Mouse (Mus musculus): ENCODE results near the gene 9230112D13Rik. TPM values are rescaled to one million over a fixed set of nuclear protein-coding genes. Genes with fewer than 3 reads are reported as not detected.

Gene 9230112D13Rik
- total RNA-seq, 2 experiments from 2014 or later: not detected

DNA sequence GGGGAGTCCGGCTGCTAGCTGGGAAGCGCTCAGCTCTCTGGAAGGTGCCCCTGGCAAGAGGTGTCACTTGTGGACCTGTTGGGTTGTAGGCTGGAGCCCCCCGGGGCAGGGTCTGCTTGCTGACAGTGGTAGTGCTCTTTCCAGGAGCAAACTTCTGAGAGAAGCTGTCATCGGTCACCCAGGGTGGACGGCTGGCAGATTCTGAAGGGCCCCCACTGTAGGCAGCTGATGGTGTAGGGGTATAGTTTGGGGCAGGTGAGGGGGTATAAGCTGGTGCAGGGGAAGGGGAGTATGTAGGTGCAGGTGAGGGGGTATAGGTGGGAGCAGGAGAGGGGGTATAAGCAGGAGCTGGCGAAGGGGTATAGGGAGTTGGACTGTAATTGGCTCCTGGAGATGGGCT lies 21.4 kb upstream of the 9230112D13Rik start:
- no peak for DNase-seq
- intact Hi-C loops (cut with DNase I): no loop called here

DNA sequence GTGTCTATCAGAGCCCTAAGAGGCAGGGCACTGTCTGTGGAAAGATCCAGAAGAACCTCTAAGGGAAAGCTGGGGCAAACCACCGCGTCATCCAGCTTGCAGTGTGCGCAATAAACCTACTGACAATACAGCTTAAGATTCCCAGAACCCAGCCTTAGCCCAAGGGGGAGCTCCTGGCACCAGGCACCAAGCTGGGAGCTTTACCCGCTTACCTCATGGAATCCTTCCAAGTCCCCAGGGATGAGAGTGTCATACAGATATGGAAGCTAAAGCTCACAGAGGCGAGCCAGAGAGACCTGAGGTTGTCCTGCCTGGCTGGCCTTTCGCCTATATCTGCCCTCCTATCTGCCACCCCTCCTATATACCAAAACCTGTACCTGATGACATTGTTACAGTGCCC lies 21.0 kb upstream of the 9230112D13Rik start:
- no peak for DNase-seq
- intact Hi-C loops (cut with DNase I): no loop called here

DNA sequence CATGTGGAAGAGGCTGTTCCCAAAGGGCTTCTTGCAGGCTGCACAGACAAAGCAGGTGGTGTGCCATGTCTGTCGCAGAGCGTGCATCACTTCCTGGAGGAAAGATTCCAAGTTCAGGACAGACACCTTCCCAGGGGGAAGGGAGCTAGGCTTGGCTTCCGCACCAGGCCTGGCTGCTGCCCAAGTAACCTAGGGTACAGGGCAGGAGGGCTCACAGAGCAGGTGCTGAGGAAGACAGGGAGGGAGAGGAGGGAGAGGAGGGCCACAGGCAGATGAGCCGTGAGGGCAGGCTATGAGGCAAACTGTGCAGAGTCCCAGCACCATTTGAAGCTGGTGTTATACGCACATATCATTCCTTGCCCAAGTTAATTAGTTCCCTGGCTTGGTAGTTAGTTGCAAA lies 19.3 kb upstream of the 9230112D13Rik start:
- no peak for DNase-seq
- intact Hi-C loops (cut with DNase I): no loop called here

DNA sequence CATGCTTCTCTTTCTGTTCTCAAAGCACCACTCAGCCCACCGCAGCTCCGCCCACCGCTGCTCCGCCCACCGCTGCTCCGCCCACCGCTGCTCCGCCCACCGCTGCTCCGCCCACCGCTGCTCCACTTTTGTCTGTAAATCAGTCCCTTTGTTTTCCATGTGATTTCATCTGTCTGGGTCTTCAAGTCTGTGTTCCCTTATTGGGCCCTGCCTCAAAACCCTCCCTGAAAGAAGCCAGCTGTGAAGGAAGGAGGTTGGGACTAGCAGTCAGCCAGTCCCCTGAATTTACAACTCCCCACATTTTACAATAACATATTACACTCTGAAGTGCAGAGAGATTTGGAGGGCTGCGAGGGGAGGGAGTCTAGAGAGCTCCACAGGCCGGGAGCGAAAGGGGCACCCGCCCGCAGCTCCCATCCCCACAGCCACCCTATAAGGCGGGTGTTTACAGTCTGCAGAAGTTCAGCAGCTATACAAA lies 18.1 kb upstream of the 9230112D13Rik start:
- peak; percentile 69 to 72 for DNase-seq
- intact Hi-C loops (cut with DNase I): no loop called here

DNA sequence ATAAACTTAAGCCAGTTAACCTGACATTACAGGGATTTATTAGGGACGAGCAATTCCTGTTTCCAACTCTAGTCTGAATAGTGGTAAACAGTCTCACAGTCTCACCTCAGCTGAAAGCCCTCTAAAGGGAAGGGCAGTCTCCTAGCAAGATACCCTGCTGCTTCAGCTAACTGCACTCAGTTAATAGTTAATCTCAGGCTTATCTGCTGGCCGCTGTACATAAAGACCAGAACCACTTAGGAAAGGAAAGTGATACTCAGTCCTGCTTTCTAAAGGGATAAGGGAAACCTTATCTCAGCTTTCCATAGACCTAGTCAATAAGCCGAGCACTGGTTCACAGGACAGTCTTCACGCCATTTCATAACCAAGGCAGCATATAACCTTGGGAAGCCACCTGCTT lies 13.3 kb upstream of the 9230112D13Rik start:
- intact Hi-C loops (cut with DNase I): no loop called here
- DNase-seq: no peak

DNA sequence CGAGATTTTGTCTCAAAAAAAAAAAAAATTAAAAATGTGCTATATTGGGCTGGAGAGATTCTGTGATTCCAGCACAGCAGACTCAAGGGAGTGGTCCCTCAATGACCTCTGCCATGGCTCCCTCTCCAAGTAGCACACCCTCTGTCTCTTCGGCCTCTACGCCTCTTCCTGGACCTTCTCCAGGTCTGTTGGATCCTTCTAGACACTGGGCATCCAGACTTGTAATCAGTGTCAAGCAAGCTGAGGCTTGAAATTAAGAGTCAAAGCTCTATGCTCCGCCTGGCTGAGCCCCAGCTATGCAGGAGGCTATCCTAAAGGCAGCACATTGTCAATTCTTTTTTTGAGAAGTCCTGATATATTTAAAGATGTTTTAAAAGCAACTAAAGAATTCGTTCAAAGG lies 10.9 kb upstream of the 9230112D13Rik start:
- no peak for DNase-seq
- intact Hi-C loops (cut with DNase I): no loop called here

DNA sequence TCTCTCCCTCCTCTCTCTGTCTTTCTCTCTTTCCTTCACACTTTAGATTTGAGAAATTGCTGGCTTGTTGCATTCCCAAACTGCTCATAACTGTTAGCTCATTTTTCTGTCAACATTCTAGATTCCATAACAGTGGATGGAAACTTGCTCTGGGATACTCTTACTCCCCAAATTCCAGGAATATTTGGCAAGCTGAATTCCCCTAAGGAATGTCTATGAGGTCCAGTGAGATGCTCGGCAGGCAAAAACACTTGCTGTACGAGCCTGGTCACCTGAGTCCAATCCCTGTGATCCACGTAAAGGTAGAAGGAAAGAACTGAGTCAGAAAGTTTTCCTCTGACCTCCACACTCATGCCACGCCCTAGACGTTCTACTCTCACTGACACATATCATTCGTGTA lies 9.9 kb upstream of the 9230112D13Rik start:
- intact Hi-C loops (cut with DNase I): no loop called here
- no peak for DNase-seq

DNA sequence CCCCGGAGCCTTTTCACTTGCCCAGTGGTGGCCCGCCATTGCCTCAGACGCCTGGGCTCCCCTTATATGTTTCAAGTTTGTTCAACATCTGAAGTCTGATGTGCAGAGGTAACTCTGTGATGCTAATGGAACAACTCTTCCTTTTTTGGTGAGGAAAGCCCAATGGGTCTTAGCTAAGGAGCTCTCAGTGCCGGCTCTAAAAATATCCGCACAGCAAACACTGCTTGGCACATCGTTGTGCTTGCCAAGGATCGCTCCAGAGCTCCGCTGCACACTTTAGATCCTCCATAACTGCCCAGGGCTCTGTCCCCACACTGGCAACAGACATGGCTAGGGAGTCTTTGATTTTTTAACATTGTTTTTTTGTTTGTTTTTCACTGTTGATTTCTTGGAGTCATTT lies 6.2 kb upstream of the 9230112D13Rik start:
- no peak for DNase-seq
- intact Hi-C loops (cut with DNase I): no loop called here

DNA sequence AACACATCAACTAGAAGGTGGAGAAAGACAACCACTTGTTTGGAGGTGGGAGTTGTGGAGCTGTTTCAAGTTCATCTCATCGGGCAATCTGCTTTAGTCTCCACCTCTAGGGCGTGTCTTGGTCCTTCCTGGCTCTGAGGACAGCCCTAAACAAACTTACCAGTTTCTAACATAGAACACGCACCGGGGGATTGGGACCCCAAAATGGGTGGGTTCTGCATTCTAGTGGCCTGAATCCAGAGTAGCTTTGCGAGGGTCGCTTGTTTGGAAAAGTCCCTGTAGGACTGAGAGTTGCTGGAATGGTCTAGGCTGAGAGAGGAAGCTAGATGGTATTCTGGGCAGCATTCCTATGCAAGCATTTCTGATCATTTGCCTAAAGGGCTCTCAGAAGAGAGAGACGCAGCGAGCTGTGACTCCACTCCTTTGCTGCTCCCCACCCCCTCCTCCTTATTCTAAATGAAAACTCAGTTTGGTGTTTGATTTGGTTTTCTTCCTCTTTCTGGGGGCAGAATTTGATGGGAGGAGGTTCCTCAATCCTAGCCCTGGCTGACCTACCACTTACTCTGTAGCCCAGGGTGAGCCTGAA lies 4.5 kb downstream of the 9230112D13Rik start:
- intact Hi-C loops (cut with DNase I): no loop called here
- DNase-seq: no peak

DNA sequence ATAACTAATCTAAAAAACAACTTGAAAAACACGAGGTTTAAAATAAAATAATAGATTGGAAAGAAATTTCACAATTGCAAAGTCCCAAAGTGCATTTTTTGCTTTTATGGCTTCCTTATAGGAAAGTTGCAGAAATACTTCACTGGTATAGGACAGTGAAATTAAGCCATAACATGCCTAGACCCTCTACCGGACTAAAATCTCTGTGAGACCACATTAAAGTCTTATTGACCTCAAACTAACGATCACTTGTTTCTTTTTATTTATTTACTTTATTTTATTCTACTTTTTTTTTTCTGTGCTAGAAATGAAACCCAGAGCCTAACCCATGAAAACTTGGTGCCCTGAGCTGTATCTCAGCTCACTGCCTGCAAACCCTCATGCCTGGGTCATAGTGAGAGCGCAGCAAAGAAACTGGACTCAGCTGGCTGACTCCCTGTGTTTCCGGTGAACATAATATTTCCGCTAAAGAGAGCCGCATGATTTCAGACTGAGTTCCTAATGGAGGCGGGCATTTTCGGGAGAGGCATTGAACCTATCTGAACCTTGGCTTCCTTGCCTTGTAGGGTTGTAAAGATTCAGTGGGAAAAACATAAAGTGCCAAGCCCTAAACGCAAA lies 5.5 kb downstream of the 9230112D13Rik start:
- intact Hi-C loops (cut with DNase I): no loop called here
- DNase-seq: no peak

DNA sequence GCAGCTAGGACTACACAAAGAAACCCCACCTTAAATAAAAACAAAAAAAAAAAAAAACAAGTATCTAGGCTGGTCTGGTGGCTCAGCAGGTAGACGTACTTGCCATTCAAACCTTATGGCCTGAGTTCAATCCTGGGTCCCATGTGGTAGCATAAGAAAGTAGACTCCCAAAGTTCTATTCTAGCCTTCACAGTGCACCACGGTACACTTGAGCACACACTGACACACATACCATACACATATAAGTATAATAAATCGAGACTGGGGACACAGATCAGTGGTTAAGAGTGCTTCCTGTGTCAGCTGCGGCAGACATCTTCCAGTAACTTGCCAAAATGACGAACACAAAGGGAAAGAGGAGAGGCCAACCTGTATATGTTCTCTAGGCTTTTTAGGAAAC lies 6.7 kb downstream of the 9230112D13Rik start:
- DNase-seq: no peak
- intact Hi-C loops (cut with DNase I): no loop called here

DNA sequence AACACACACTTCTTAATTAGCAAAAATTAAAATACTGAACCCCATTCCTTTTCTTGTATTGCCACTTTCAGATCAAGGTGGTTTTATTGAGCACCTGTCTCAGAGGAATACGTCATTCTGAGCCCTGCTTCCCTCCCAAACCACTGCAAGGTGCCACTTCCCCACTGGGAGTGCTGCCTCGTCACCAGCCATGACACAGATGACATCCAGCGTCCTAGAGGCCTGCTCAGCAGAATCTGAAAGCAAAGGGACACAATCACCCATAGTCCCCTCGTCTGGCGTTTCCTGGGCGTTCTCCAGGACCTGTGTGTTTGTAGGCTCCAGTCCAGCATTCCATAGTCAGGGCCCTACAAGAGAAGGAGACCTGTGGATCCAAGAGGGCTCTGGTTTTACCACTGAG lies 8.5 kb downstream of the 9230112D13Rik start:
- intact Hi-C loops (cut with DNase I): no loop called here
- peak; percentile 29 to 33 for DNase-seq

DNA sequence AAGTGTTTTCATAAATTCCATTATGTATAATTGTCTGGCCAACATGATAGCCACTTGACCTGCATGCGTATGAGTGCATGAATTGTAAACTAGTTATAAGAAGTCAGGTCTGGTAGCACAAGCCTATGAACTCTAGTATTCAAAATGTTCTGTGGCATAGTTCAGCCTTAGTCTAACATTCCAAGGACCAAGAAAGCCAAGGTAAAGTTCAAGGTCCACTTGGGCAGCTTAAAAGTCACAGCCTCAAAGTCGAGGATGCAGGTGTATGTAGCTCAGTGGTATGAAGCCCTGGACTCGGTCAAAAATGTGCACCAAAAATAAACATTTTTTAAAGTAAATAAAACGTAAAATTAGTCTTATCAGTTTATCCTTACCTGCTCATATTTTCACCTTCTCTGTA lies 10.0 kb downstream of the 9230112D13Rik start:
- intact Hi-C loops (cut with DNase I): no loop called here

DNA sequence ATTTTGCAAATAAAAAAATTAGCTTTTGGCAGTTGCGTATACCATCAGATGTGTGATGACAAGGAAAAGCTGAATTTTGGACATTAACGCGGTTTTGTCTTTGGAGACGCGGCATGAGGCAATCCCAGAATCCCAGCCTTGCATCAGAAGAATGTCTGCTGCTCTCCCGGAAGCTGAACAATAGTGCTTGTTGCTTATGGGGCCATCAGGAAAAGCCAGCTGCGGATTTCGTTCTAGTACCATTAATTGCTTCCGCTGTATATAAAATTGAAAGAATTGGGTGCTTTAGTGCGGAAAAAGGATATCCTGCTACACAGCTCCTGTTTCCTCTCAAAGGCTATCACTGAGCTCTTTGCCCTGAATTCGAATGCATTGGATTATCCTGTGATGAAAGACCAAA lies 10.7 kb downstream of the 9230112D13Rik start:
- intact Hi-C loops (cut with DNase I): no loop called here
- DNase-seq: no peak

More for the DNA sequence above, 10.0 kb downstream of the 9230112D13Rik start:
- no peak for DNase-seq

DNA sequence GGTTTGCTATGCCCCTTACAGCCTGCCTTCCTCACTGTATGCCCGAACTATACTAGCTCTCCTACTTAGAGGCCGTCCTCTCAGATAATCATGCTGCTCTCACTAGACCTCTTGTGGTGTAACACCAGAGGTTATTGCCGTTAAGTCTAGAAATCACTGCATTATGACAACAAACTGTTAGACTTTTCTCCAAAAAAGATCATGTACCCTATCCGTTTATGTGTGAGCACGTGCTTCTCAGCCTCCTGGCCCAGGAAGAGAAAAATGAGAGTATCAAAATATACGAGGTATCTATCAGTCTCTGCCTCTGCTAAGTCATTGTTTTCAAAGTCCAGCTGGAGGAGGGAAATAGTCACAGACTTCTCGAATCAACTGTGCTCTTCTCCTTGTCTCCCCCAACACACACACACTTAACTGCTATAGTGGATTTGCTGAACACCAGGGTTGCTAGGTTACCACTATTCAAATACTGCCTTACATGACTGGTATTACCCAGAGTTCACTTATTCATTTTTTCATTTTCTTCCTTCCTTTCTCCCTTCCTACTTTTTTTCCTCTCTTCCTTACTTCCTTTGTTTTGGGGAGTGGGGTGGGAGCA lies 13.7 kb downstream of the 9230112D13Rik start:
- intact Hi-C loops (cut with DNase I): no loop called here

DNA sequence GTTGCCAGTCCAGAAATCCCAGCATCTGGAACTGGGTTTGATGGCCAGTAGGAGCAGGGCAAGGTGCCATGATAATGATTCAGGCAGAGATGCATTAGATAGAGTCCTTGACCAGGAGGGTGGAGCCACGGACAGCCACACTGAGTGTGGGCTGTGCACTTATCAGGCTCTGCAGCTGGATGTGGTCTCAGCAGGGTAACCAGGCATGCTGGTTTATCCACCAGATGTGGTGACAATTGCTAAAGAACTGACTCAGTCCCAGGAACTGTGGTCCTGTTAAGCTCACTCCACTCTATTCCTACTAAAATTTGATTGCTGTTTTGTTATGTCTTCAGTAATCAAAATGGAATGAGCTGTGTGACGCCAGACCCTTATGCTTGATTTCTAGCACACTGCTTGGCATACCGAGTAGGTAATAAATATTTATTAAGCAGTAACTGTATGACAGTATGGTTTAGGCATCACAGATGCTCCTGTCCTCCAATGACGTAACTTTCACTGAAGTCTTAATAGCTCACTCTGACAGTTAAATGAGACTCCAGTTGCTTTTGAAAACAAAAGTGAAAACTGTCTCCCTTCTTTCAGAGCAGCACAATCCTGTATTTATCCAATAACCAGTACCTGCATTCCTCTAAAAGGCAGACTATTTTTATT lies 14.3 kb downstream of the 9230112D13Rik start:
- DNase-seq: no peak
- intact Hi-C loops (cut with DNase I): no loop called here

More for the DNA sequence above, 13.7 kb downstream of the 9230112D13Rik start:
- DNase-seq: no peak

DNA sequence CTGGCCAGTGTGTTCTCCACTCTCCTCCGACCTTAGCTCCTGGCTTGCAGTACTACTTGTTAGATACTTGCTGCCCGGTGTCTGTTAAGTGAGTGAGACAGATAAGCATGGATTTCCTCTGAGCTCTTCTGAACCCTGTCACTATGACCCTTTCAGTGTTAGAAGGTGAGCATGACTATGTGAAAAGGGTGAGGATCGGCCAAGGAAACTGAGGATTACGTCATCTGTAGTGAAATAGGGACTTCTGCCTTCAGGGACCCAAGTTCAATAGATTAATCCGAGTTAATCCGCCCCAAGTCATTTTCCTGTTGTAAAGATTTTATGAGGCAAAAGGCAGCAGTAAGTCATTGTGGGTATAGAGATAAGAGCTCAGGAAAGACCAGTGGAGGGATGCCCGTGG lies 17.3 kb downstream of the 9230112D13Rik start:
- intact Hi-C loops (cut with DNase I): no loop called here
- DNase-seq: no peak

DNA sequence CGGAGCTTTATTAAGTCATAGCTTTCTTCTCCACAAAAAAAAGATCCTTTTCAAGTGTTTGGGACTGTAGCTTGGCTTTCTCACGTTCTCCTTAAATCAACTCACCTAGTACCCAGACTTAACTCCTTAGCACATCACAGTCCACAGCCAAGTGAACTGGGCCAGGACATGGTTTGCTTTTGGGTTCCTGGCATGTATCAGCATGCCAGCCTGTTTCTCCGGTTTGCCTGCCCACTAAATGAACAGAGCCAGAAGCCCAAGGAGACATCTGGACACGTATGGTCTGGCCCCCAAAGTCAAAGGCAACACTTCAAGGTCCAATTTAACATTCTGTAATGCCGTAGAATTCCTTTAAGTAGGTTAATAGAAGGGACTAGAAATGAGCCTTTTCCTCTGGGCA lies 18.2 kb downstream of the 9230112D13Rik start:
- intact Hi-C loops (cut with DNase I): no loop called here
- no peak for DNase-seq

DNA sequence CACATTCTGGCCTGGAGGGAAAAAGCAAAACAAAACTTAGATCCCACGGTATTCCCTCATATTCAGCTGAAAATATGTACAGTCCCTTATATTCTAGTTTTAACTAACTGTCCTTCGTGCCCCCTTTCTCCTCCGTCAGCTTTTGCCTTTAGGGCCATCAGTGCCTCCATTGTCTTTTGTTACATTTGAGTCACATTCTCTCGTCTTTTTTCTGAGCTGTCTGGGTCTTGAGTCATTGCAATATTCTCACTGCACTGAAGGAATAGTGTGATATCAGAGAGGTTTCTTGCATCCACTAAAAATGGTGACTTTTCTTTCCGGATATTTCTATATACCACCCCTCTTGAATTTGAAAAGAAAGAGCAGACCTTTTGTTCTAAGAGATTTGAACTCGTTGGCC lies 18.8 kb downstream of the 9230112D13Rik start:
- intact Hi-C loops (cut with DNase I): no loop called here
- no peak for DNase-seq

DNA sequence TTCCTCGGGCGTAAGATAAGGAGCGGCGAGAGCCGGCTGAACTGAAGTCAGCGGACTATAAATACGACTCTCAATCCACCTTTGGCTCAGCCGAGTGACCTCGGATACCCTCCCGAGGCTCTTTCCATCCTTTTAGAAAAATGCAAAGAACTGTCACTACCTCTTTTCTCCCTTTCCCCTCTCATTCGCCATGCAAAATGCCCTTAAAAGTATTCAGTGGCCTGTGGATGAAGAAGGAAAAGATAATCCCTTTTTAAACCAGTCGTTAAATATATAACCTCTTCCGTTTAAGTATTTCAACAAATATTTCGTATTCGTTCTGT lies 19.3 kb downstream of the 9230112D13Rik start, which contains the start of gene Bmpr1a:
Gene Bmpr1a (minus strand): TSS at position 17 of the 323 bp plus-strand sequence.
- intact Hi-C loops (cut with DNase I): no loop called here

DNA sequence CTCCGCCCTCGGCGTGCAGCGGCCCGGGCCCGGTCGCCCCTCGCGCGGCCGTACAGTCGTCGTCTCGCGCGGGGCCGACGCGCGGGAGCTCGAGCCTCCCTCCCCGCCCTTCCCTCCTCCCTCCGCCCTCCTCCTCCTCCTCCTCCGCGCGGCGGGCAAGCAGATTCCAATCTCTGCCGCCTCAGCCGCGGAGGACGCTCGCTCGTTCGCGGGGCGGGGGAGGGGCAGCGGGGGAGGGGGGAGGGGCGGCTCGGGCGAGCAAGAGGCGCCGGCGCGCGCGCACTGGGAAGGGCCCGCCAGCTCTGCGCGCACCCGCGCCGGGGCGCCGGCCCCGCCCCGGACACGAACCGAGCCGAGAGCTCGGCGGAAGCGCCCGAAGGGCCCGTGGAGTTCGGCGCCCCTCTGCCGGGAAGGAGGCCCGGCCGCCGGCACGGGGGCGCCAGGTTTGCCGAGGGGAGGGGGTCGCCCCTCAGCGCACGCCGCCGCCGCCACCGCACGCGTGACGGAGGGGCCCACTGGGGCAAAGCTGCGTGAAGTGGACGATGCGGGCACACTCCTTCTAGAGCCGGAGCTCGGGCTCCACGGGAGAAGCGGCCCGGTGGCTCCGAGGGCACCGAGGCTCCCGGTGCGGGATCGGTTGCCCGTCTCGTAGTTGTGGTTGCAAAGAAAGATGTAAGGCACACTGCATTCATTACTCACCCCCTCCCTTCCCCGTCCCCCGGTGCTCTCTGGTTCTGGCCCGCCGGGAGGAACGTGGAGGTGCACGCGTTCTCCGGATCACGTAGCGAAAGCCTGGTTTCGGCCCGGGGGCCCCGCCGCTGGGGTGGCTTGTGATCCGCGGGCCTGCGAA lies 19.9 kb downstream of the 9230112D13Rik start:
- peak; percentile 84 to 91 for DNase-seq
- intact Hi-C loops (cut with DNase I): loop anchor here (1.0 kb wide), 1 partner anchor 46 kb away; no protein-coding TSS in a partner anchor

More for the DNA sequence above, 19.3 kb downstream of the 9230112D13Rik start, which contains the start of gene Bmpr1a:
- DNase-seq: no peak

Data from heart, postnatal 36 days (tissue).